ENCODE assay signal across 26 mouse cellular contexts in genomic region chr2:25625986-25626385, GRCm38 (mm10). TPM values are rescaled to one million over a fixed set of nuclear protein-coding genes. Genes with fewer than 3 reads are reported as not detected.
DNase-seq lines count a peak whose midpoint lies in the region; ATAC-seq and TF ChIP-seq lines count a peak whose summit lies in the region.
"Had no signal": no experiment of that assay in that cellular context is flagged by ENCODE, and none has a peak within 500 bp of the region (broad histone marks: within the 10 kb centered on the region; RNA-seq: fewer than 3 reads in every experiment).

No protein-coding gene starts in this region.

- TF ChIP-seq CTCF in liver, adult 2 months (IDR thresholded peaks at IDR 0.05; ENCODE audit: low read depth, low read length), result no peak

- H3K4me1 ChIP-seq in liver, adult 2 months (ENCODE audit: control insufficient read depth, insufficient read depth, low read length), result peaks cover 12% of the 10 kb centered on the region
- H3K4me1 ChIP-seq in liver, embryonic 11.5 days (replicated peaks; ENCODE audit: control insufficient read depth, insufficient read depth, low read length), result peaks cover 3% of the 10 kb centered on the region; the same call in 1 of the 2 replicates

- no peak for ATAC-seq in liver, embryonic 11.5 days (replicated peaks; ENCODE audit: low FRiP score)
- ATAC-seq: forebrain, embryonic 14.5 days; forebrain, embryonic 16.5 days had no signal

- peak; percentile 7 for DNase-seq in cerebellum, adult 9-10 months
- no peak for DNase-seq in cerebellum, adult 8-10 months
- DNase-seq in liver, adult 2 months (ENCODE audit: extremely low read depth, low read depth, low spot score), result no peak
- DNase-seq in liver, embryonic 11.5 days (ENCODE audit: low spot score), result no peak
- DNase-seq: adrenal gland, adult 2 months; adrenal gland, postnatal 10 days; adrenal gland, postnatal 25 days; cerebellum, adult 11-12 months; cerebellum, adult 2 months; cerebellum, postnatal 14 days; cerebellum, postnatal 36 days; embryo, embryonic 11 days had no signal

- H3K4me3 ChIP-seq in liver, adult 2 months (ENCODE audit: insufficient read depth, low read depth, low read length), result peak overlapping the region; percentile 4; the same call in 1 of the 2 replicates
- no peak overlapping the region for H3K4me3 ChIP-seq in liver, embryonic 11.5 days (ENCODE audit: low read depth, low read length)
- H3K4me3 ChIP-seq: embryonic facial prominence, embryonic 13.5 days; embryonic facial prominence, embryonic 15.5 days; erythroblast, embryonic 14.5 days; forebrain, embryonic 10.5 days; forebrain, embryonic 12.5 days had no signal

- no peak for TF ChIP-seq POLR2A in liver, adult 2 months (IDR thresholded peaks at IDR 0.05; ENCODE audit: extremely low read depth, insufficient read depth, low read length)

- H3K36me3 ChIP-seq in liver, adult 2 months (ENCODE audit: control insufficient read depth, insufficient read depth, low read length), result no peaks in the 10 kb centered on the region
- H3K36me3 ChIP-seq in liver, embryonic 11.5 days (ENCODE audit: control insufficient read depth, insufficient read depth, low read length), result no peaks in the 10 kb centered on the region
- H3K36me3 ChIP-seq: embryonic facial prominence, embryonic 13.5 days; embryonic facial prominence, embryonic 15.5 days; forebrain, embryonic 10.5 days; forebrain, embryonic 12.5 days had no signal

- 71% methylated on average over 5 of the region's 5 CpGs for WGBS in liver, adult 2 months
- 45% methylated on average over 5 of the region's 5 CpGs for WGBS in liver, embryonic 11.5 days

- no peak overlapping the region for H3K9ac ChIP-seq in liver, adult 2 months (ENCODE audit: low read depth, low read length)
- H3K9ac ChIP-seq in liver, embryonic 11.5 days (ENCODE audit: low read depth, low read length), result no peak overlapping the region
- H3K9ac ChIP-seq: embryonic facial prominence, embryonic 13.5 days; embryonic facial prominence, embryonic 15.5 days; forebrain, embryonic 12.5 days had no signal

- no peaks in the 10 kb centered on the region for H3K9me3 ChIP-seq in liver, embryonic 11.5 days (ENCODE audit: control insufficient read depth, low read length)
- H3K9me3 ChIP-seq: embryonic facial prominence, embryonic 13.5 days; embryonic facial prominence, embryonic 15.5 days; forebrain, embryonic 10.5 days; forebrain, embryonic 12.5 days had no signal

- no peak overlapping the region; the same call in 1 of the 2 replicates for H3K27ac ChIP-seq in liver, adult 2 months (replicated peaks; ENCODE audit: insufficient read depth, low read depth, low read length)
- no peak overlapping the region for H3K27ac ChIP-seq in liver, embryonic 11.5 days (ENCODE audit: low read depth, low read length)
- H3K27ac ChIP-seq: embryonic facial prominence, embryonic 13.5 days; embryonic facial prominence, embryonic 15.5 days; forebrain, embryonic 10.5 days; forebrain, embryonic 12.5 days had no signal

- H3K79me2 ChIP-seq in liver, adult 2 months (ENCODE audit: control insufficient read depth, insufficient read depth, low read length), result no peaks in the 10 kb centered on the region

- no peaks in the 10 kb centered on the region for H3K27me3 ChIP-seq in liver, adult 2 months (ENCODE audit: control insufficient read depth, insufficient read depth, low read length)
- no peaks in the 10 kb centered on the region for H3K27me3 ChIP-seq in liver, embryonic 11.5 days (replicated peaks; ENCODE audit: control insufficient read depth, insufficient read depth, low read length)
- H3K27me3 ChIP-seq: embryonic facial prominence, embryonic 13.5 days; embryonic facial prominence, embryonic 15.5 days had no signal

- H3K4me2 ChIP-seq in liver, embryonic 11.5 days, result no peak overlapping the region
- H3K4me2 ChIP-seq: embryonic facial prominence, embryonic 13.5 days; embryonic facial prominence, embryonic 15.5 days; forebrain, embryonic 12.5 days had no signal

RNA-seq across cellular contexts. Expression of gene Fcna, which starts 1.8 kb away (rescaled TPM):
- total RNA-seq in liver, adult 2 months (2014; rRNA removed), result 35.4 and 63.2 TPM in 2 replicates
- polyA plus RNA-seq in liver, adult 2 months (2012; rRNA removed), result 27.1 and 36.5 TPM in 2 replicates
- polyA plus RNA-seq in liver, embryonic 11.5 days (2014; fragmentation: Nextera tagmentation; extraction: Ambion mirVana), result 31.1 and 33.4 TPM in 2 replicates
- total RNA-seq: ES-E14, MEL had no signal

RNA-seq across cellular contexts. Expression of gene Tmem141, which starts 4.2 kb away (rescaled TPM):
- total RNA-seq in liver, adult 2 months (2014; rRNA removed), result 40.0 and 40.9 TPM in 2 replicates
- polyA plus RNA-seq in liver, adult 2 months (2012; rRNA removed), result 28.5 and 30.9 TPM in 2 replicates
- 12.1 and 13.4 TPM in 2 replicates for polyA plus RNA-seq in liver, embryonic 11.5 days (2014; fragmentation: Nextera tagmentation; extraction: Ambion mirVana)

RNA-seq across cellular contexts. Expression of gene Ccdc183, which starts 8.5 kb away (rescaled TPM):
- under 0.01 and 0.07 TPM in 2 replicates for total RNA-seq in liver, adult 2 months (2014; rRNA removed)
- polyA plus RNA-seq in liver, adult 2 months (2012; rRNA removed), result 0.06 TPM in 1 of 2 replicates, not detected in the other
- polyA plus RNA-seq in liver, embryonic 11.5 days (2014; fragmentation: Nextera tagmentation; extraction: Ambion mirVana), result 0.08 and 0.12 TPM in 2 replicates
- total RNA-seq: adrenal gland, adult 2 months; adrenal gland, postnatal 10 days; adrenal gland, postnatal 25 days; common myeloid progenitor, adult 5-6 weeks had no signal
- polyA plus RNA-seq: adrenal gland, adult 2 months; cerebellum, adult 2 months; erythroblast, embryonic 14.5 days had no signal

RNA-seq across cellular contexts. Expression of gene Rabl6, which starts 17.7 kb away (rescaled TPM):
- 11.7 and 15.4 TPM in 2 replicates for total RNA-seq in liver, adult 2 months (2014; rRNA removed)
- 20.6 and 29.6 TPM in 2 replicates for polyA plus RNA-seq in liver, adult 2 months (2012; rRNA removed)
- polyA plus RNA-seq in liver, embryonic 11.5 days (2014; fragmentation: Nextera tagmentation; extraction: Ambion mirVana), result 59.3 and 67.7 TPM in 2 replicates

RNA-seq across cellular contexts. Expression of gene Lcn8, which starts 26.9 kb away (rescaled TPM):
- not detected in 2 replicates for total RNA-seq in liver, adult 2 months (2014; rRNA removed)
- polyA plus RNA-seq in liver, adult 2 months (2012; rRNA removed), result not detected in 2 replicates
- polyA plus RNA-seq in liver, embryonic 11.5 days (2014; fragmentation: Nextera tagmentation; extraction: Ambion mirVana), result not detected in 2 replicates
- total RNA-seq: adrenal gland, adult 2 months; adrenal gland, postnatal 25 days; common myeloid progenitor, adult 5-6 weeks; ES-E14; MEL had no signal
- polyA plus RNA-seq: adrenal gland, adult 2 months; brain, embryonic 14.5 days; C2C12; cerebellum, adult 2 months; embryonic facial prominence, embryonic 11.5 days; embryonic facial prominence, embryonic 13.5 days; embryonic facial prominence, embryonic 15.5 days; erythroblast, embryonic 14.5 days; forebrain, embryonic 10.5 days; forebrain, embryonic 12.5 days; forebrain, embryonic 14.5 days; forebrain, embryonic 16.5 days; frontal cortex, adult 2 months had no signal
